Mouse (Mus musculus): ENCODE data around the gene Prkra. TPM values are rescaled to one million over a fixed set of nuclear protein-coding genes. Genes with fewer than 3 reads are reported as not detected.

Prkra gene
- polyA plus RNA-seq, 2 experiments, result 60.8 to 61.3 TPM

- Histone ChIP-seq H3K36me3 (ENCODE audit: control insufficient read depth, insufficient read depth, low read length) (peaks cover 19% of the 10 kb centered on the region), H3K27me3 (ENCODE audit: control insufficient read depth, insufficient read depth, low read length) (no peaks in the 10 kb centered on the region), H3K9me3 (ENCODE audit: control insufficient read depth, low read length) (no peaks in the 10 kb centered on the region), H3K4me2 (replicated peaks; ENCODE audit: low read depth, low read length, severe bottlenecking) (peak overlapping the region; percentile 53), H3K4me1 (ENCODE audit: control insufficient read depth, insufficient read depth, low read length) (peaks cover 15% of the 10 kb centered on the region), H3K27ac (replicated peaks; ENCODE audit: low read depth, low read length) (no peak overlapping the region), H3K4me3 (replicated peaks; ENCODE audit: low read length) (peak overlapping the region; percentile 43), H3K9ac (ENCODE audit: low read depth, low read length, severe bottlenecking) (peak overlapping the region; percentile 67)
- WGBS, result 86% methylated on average over 6 of the region's 6 CpGs
- DNase-seq (ENCODE audit: low spot score) (no peak), ATAC-seq (ENCODE audit: low FRiP score, low read depth) (no peak)
- TF ChIP-seq POLR2A (IDR thresholded peaks at IDR 0.05; ENCODE audit: borderline replicate concordance, extremely low read depth, insufficient read depth, insufficient read length), result no peak
Measured at GRCm38 (mm10) chr2:76671641-76672040, 23.8 kb upstream of the Prkra start.

GRCm38 (mm10) chr2:76667200-76667599 is 19.4 kb upstream of the Prkra start:
- TF ChIP-seq POLR2A (IDR thresholded peaks at IDR 0.05; ENCODE audit: borderline replicate concordance, extremely low read depth, insufficient read depth, insufficient read length), result no peak
- H3K27me3 ChIP-seq (ENCODE audit: control insufficient read depth, insufficient read depth, low read length), result no peaks in the 10 kb centered on the region

GRCm38 (mm10) chr2:76665531-76665930 is 17.7 kb upstream of the Prkra start:
- Histone ChIP-seq H3K4me1 (ENCODE audit: control insufficient read depth, insufficient read depth, low read length) (no peaks in the 10 kb centered on the region), H3K9ac (ENCODE audit: low read depth, low read length, severe bottlenecking) (no peak overlapping the region), H3K36me3 (ENCODE audit: control insufficient read depth, insufficient read depth, low read length) (peaks cover 57% of the 10 kb centered on the region), H3K4me2 (replicated peaks; ENCODE audit: low read depth, low read length, severe bottlenecking) (no peak overlapping the region), H3K9me3 (ENCODE audit: control insufficient read depth, low read length) (no peaks in the 10 kb centered on the region), H3K27me3 (ENCODE audit: control insufficient read depth, insufficient read depth, low read length) (no peaks in the 10 kb centered on the region), H3K4me3 (replicated peaks; ENCODE audit: low read length) (no peak overlapping the region), H3K27ac (replicated peaks; ENCODE audit: low read depth, low read length) (no peak overlapping the region)
- WGBS, result 95% methylated on average over 7 of the region's 7 CpGs
- TF ChIP-seq POLR2A (IDR thresholded peaks at IDR 0.05; ENCODE audit: borderline replicate concordance, extremely low read depth, insufficient read depth, insufficient read length), result no peak
- DNase-seq (ENCODE audit: low spot score) (no peak), ATAC-seq (ENCODE audit: low FRiP score, low read depth) (no peak)

More at GRCm38 (mm10) chr2:76667200-76667599, 19.4 kb upstream of the Prkra start:
- H3K9me3 ChIP-seq (ENCODE audit: control insufficient read depth, low read length), result no peaks in the 10 kb centered on the region
- H3K9ac ChIP-seq (ENCODE audit: low read depth, low read length, severe bottlenecking), result no peak overlapping the region
- DNase-seq (ENCODE audit: low spot score), result no peak
- no peak overlapping the region for H3K27ac ChIP-seq (replicated peaks; ENCODE audit: low read depth, low read length)
- peaks cover 53% of the 10 kb centered on the region for H3K36me3 ChIP-seq (ENCODE audit: control insufficient read depth, insufficient read depth, low read length)
- H3K4me1 ChIP-seq (ENCODE audit: control insufficient read depth, insufficient read depth, low read length), result peaks cover 8% of the 10 kb centered on the region
- WGBS, result 67% methylated on average over 5 of the region's 5 CpGs
- no peak overlapping the region for H3K4me3 ChIP-seq (replicated peaks; ENCODE audit: low read length)
- no peak for ATAC-seq (ENCODE audit: low FRiP score, low read depth)
- no peak overlapping the region for H3K4me2 ChIP-seq (replicated peaks; ENCODE audit: low read depth, low read length, severe bottlenecking)

- Histone ChIP-seq H3K4me2 (replicated peaks; ENCODE audit: low read depth, low read length, severe bottlenecking) (no peak overlapping the region), H3K27ac (replicated peaks; ENCODE audit: low read depth, low read length) (no peak overlapping the region), H3K27me3 (ENCODE audit: control insufficient read depth, insufficient read depth, low read length) (no peaks in the 10 kb centered on the region), H3K4me1 (ENCODE audit: control insufficient read depth, insufficient read depth, low read length) (peaks cover 4% of the 10 kb centered on the region; the same call in 1 of the 2 replicates), H3K9ac (ENCODE audit: low read depth, low read length, severe bottlenecking) (no peak overlapping the region), H3K9me3 (ENCODE audit: control insufficient read depth, low read length) (no peaks in the 10 kb centered on the region), H3K4me3 (replicated peaks; ENCODE audit: low read length) (no peak overlapping the region), H3K36me3 (ENCODE audit: control insufficient read depth, insufficient read depth, low read length) (peaks cover 25% of the 10 kb centered on the region)
- ATAC-seq (ENCODE audit: low FRiP score, low read depth) (no peak), DNase-seq (ENCODE audit: low spot score) (peak; percentile 54)
- 41% methylated on average over 5 of the region's 8 CpGs for WGBS
- no peak for TF ChIP-seq POLR2A (IDR thresholded peaks at IDR 0.05; ENCODE audit: borderline replicate concordance, extremely low read depth, insufficient read depth, insufficient read length)
Measured at GRCm38 (mm10) chr2:76659419-76659818, 11.6 kb upstream of the Prkra start.

GRCm38 (mm10) chr2:76658551-76658950 is 10.7 kb upstream of the Prkra start:
- Histone ChIP-seq H3K9ac (ENCODE audit: low read depth, low read length, severe bottlenecking) (no peak overlapping the region), H3K4me3 (replicated peaks; ENCODE audit: low read length) (no peak overlapping the region), H3K4me1 (ENCODE audit: control insufficient read depth, insufficient read depth, low read length) (peaks cover 4% of the 10 kb centered on the region; the same call in 1 of the 2 replicates), H3K4me2 (replicated peaks; ENCODE audit: low read depth, low read length, severe bottlenecking) (no peak overlapping the region), H3K27me3 (ENCODE audit: control insufficient read depth, insufficient read depth, low read length) (no peaks in the 10 kb centered on the region), H3K27ac (replicated peaks; ENCODE audit: low read depth, low read length) (no peak overlapping the region), H3K36me3 (ENCODE audit: control insufficient read depth, insufficient read depth, low read length) (peaks cover 16% of the 10 kb centered on the region), H3K9me3 (ENCODE audit: control insufficient read depth, low read length) (no peaks in the 10 kb centered on the region)
- no peak for TF ChIP-seq POLR2A (IDR thresholded peaks at IDR 0.05; ENCODE audit: borderline replicate concordance, extremely low read depth, insufficient read depth, insufficient read length)
- DNase-seq (ENCODE audit: low spot score), result no peak
- no peak for ATAC-seq (ENCODE audit: low FRiP score, low read depth)
- 71% methylated on average over 13 of the region's 13 CpGs for WGBS

GRCm38 (mm10) chr2:76655982-76656381 is 8.2 kb upstream of the Prkra start:
- WGBS, result 10% methylated on average over 1 of the region's 1 CpGs
- no peak overlapping the region for H3K4me3 ChIP-seq (replicated peaks; ENCODE audit: low read length)
- no peak for TF ChIP-seq POLR2A (IDR thresholded peaks at IDR 0.05; ENCODE audit: borderline replicate concordance, extremely low read depth, insufficient read depth, insufficient read length)
- no peak for DNase-seq (ENCODE audit: low spot score)
- H3K4me2 ChIP-seq (replicated peaks; ENCODE audit: low read depth, low read length, severe bottlenecking), result no peak overlapping the region
- no peaks in the 10 kb centered on the region for H3K9me3 ChIP-seq (ENCODE audit: control insufficient read depth, low read length)
- peaks cover 4% of the 10 kb centered on the region; the same call in 1 of the 2 replicates for H3K4me1 ChIP-seq (ENCODE audit: control insufficient read depth, insufficient read depth, low read length)
- no peaks in the 10 kb centered on the region for H3K36me3 ChIP-seq (ENCODE audit: control insufficient read depth, insufficient read depth, low read length)
- no peak overlapping the region for H3K27ac ChIP-seq (replicated peaks; ENCODE audit: low read depth, low read length)
- H3K27me3 ChIP-seq (ENCODE audit: control insufficient read depth, insufficient read depth, low read length), result no peaks in the 10 kb centered on the region
- no peak for ATAC-seq (ENCODE audit: low FRiP score, low read depth)
- H3K9ac ChIP-seq (ENCODE audit: low read depth, low read length, severe bottlenecking), result no peak overlapping the region
